Mouse (Mus musculus): ENCODE measurements around the gene Mup19. TPM values are rescaled to one million over a fixed set of nuclear protein-coding genes. Genes with fewer than 3 reads are reported as not detected.
"Not testable (repeated sequence)": the region's sequence is repeated elsewhere in the genome, so short reads cannot be mapped to it uniquely, and the experiment has no call there.

The Mup19 gene
- total and polyA plus RNA-seq, 2 experiments: 123 to 973 TPM

GRCm38 (mm10) chr4:61811193-61811592, 29.1 kb upstream of the Mup19 start:
- TF ChIP-seq CTCF (IDR thresholded peaks at IDR 0.05; ENCODE audit: low read depth, low read length): peak; percentile 83
- not testable (repeated sequence) for H3K79me2 ChIP-seq (ENCODE audit: control insufficient read depth, insufficient read depth, low read length); H3K36me3 ChIP-seq (ENCODE audit: control insufficient read depth, insufficient read depth, low read length); H3K9ac ChIP-seq (ENCODE audit: low read depth, low read length); H3K4me3 ChIP-seq (ENCODE audit: insufficient read depth, low read depth, low read length); H3K27ac ChIP-seq (replicated peaks; ENCODE audit: insufficient read depth, low read depth, low read length); H3K4me1 ChIP-seq (ENCODE audit: control insufficient read depth, insufficient read depth, low read length)
- peak; percentile 46 for DNase-seq (ENCODE audit: extremely low read depth, low read depth, low spot score)
- peaks cover 14% of the 10 kb centered on the region; the same call in 1 of the 2 replicates for H3K27me3 ChIP-seq (ENCODE audit: control insufficient read depth, insufficient read depth, low read length)
- WGBS: 24% methylated on average over 2 of the region's 2 CpGs

- 55% methylated on average over 3 of the region's 3 CpGs for WGBS
These were observed 26.9 kb upstream of the Mup19 start for GRCm38 (mm10) chr4:61808926-61809325.

DNA sequence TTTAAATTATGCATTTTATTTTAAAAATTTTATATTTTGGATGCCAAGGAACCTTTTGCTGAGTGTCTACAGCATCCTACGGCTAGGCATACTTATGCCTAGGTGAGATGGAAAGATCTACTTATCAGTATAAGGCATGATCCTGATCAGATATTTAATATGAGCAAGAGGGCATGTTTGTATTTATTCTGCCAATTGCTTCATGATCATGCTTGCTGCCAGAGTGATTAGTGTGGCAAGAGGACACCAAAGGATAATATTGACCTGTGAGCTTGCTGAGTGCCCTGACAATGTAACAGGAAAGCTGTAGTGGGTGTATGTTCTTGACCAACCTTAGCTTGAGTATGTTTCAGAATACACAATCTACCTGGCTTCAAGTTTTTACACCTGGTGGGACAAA, 7.6 kb upstream of the Mup19 start:
- H3K79me2 ChIP-seq (ENCODE audit: control insufficient read depth, insufficient read depth, low read length); H3K36me3 ChIP-seq (ENCODE audit: control insufficient read depth, insufficient read depth, low read length); H3K27ac ChIP-seq (replicated peaks; ENCODE audit: insufficient read depth, low read depth, low read length); H3K9ac ChIP-seq (ENCODE audit: low read depth, low read length); H3K4me1 ChIP-seq (ENCODE audit: control insufficient read depth, insufficient read depth, low read length); H3K4me3 ChIP-seq (ENCODE audit: insufficient read depth, low read depth, low read length); H3K27me3 ChIP-seq (ENCODE audit: control insufficient read depth, insufficient read depth, low read length): not testable (repeated sequence)
- DNase-seq (ENCODE audit: extremely low read depth, low read depth, low spot score): peak; percentile 95
- WGBS: 16% methylated on average over 1 of the region's 1 CpGs

More at GRCm38 (mm10) chr4:61808926-61809325, 26.9 kb upstream of the Mup19 start:
- H3K4me3 ChIP-seq (ENCODE audit: insufficient read depth, low read depth, low read length); H3K79me2 ChIP-seq (ENCODE audit: control insufficient read depth, insufficient read depth, low read length); H3K4me1 ChIP-seq (ENCODE audit: control insufficient read depth, insufficient read depth, low read length); H3K27me3 ChIP-seq (ENCODE audit: control insufficient read depth, insufficient read depth, low read length); H3K36me3 ChIP-seq (ENCODE audit: control insufficient read depth, insufficient read depth, low read length): not testable (repeated sequence)
- Histone ChIP-seq H3K9ac (ENCODE audit: low read depth, low read length) (peak overlapping the region; percentile 1; the same call in 1 of the 2 replicates), H3K27ac (replicated peaks; ENCODE audit: insufficient read depth, low read depth, low read length) (peak overlapping the region; percentile 13; the same call in 1 of the 2 replicates)
- peak; percentile 59 for DNase-seq (ENCODE audit: extremely low read depth, low read depth, low spot score)

DNA sequence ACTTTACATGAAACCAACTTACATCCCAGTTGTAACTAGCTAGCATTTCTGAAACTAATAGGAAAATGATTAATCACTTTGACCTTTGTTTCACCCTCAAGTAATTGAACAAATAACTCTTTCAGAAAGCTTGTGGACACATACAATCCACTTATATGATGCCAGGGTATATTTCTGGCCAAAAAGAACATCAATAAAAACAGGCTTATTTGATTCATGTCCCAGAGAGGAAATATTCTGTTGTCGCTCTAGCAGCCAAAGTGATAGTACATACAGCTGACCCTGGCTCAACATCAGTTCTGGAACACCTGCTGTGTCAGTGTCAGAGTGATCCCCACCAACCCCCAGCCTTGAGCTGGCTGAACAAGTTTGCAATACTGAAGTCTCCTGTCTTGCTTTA, 2.2 kb upstream of the Mup19 start:
- H3K4me3 ChIP-seq (ENCODE audit: insufficient read depth, low read depth, low read length); H3K9ac ChIP-seq (ENCODE audit: low read depth, low read length); H3K4me1 ChIP-seq (ENCODE audit: control insufficient read depth, insufficient read depth, low read length); H3K79me2 ChIP-seq (ENCODE audit: control insufficient read depth, insufficient read depth, low read length); H3K36me3 ChIP-seq (ENCODE audit: control insufficient read depth, insufficient read depth, low read length); H3K27ac ChIP-seq (replicated peaks; ENCODE audit: insufficient read depth, low read depth, low read length); H3K27me3 ChIP-seq (ENCODE audit: control insufficient read depth, insufficient read depth, low read length): not testable (repeated sequence)
- 24% methylated on average over 1 of the region's 1 CpGs for WGBS
- peak; percentile 92 for DNase-seq (ENCODE audit: extremely low read depth, low read depth, low spot score)

Other genes with a start within 250 kb of the Mup19 start
- gene Mup17, start 186.4 kb downstream of the Mup19 start, total RNA-seq (2014; rRNA removed): 0.34 and 154 TPM in 2 replicates
- 15.8 and 25.5 TPM in 2 replicates for gene Mup17, start 186.4 kb downstream of the Mup19 start, polyA plus RNA-seq (2012; rRNA removed)
- 1.7 TPM in 1 of 2 replicates, not detected in the other for gene Mup18, start 108.1 kb downstream of the Mup19 start, total RNA-seq (2014; rRNA removed)
- gene Mup18, start 108.1 kb downstream of the Mup19 start, polyA plus RNA-seq (2012; rRNA removed): 0.91 and 1.7 TPM in 2 replicates
- gene Mup5, start 53.0 kb upstream of the Mup19 start, total RNA-seq (2014; rRNA removed): not detected in 2 replicates
- gene Mup5, start 53.0 kb upstream of the Mup19 start, polyA plus RNA-seq (2012; rRNA removed): 0.20 TPM in 1 of 2 replicates, not detected in the other

Data from liver, adult 2 months (tissue).